ENCODE assay signal across 23 mouse cellular contexts in genomic region chr5:112991245-112991644, GRCm38 (mm10).
"Had no signal": no experiment of that assay in that cellular context is flagged by ENCODE, and none has a peak within 500 bp of the region (broad histone marks: within the 10 kb centered on the region; RNA-seq: fewer than 3 reads in every experiment).

No protein-coding gene starts in this region.

- H3K4me1 ChIP-seq: limb, embryonic 10.5 days; liver, embryonic 12.5 days; liver, embryonic 15.5 days; lung, embryonic 15.5 days; midbrain, embryonic 13.5 days; neural tube, embryonic 12.5 days; stomach, embryonic 15.5 days had no signal

- H3K27me3 ChIP-seq: limb, embryonic 13.5 days; liver, embryonic 12.5 days; liver, embryonic 15.5 days; lung, embryonic 15.5 days; midbrain, embryonic 13.5 days; neural tube, embryonic 12.5 days; stomach, embryonic 15.5 days had no signal

- H3K4me2 ChIP-seq: limb, embryonic 13.5 days; liver, embryonic 12.5 days; liver, embryonic 15.5 days; lung, embryonic 15.5 days; midbrain, embryonic 13.5 days; neural tube, embryonic 12.5 days; stomach, embryonic 15.5 days had no signal

- H3K36me3 ChIP-seq: limb, embryonic 10.5 days; neural tube, embryonic 12.5 days; stomach, embryonic 15.5 days had no signal

- H3K9me3 ChIP-seq: limb, embryonic 10.5 days; lung, embryonic 15.5 days; midbrain, embryonic 13.5 days; neural tube, embryonic 12.5 days; stomach, embryonic 15.5 days had no signal

- H3K9ac ChIP-seq: limb, embryonic 13.5 days; liver, embryonic 12.5 days; liver, embryonic 15.5 days; lung, embryonic 15.5 days; midbrain, embryonic 13.5 days; neural tube, embryonic 12.5 days; stomach, embryonic 15.5 days had no signal

- ATAC-seq: intestine, postnatal 0 days; liver, embryonic 12.5 days; midbrain, embryonic 13.5 days; midbrain, embryonic 16.5 days had no signal

- DNase-seq: kidney, adult 2 months; kidney, postnatal 25 days; layer of hippocampus, adult 9-11 months; liver; lung, adult 18-20 months; lung, postnatal 10 days; lung, postnatal 36 days; right cerebral cortex, adult 18-20 months; right cerebral cortex, postnatal 14 days; right cerebral cortex, postnatal 4 days; thymus, postnatal 25 days had no signal

- H3K27ac ChIP-seq: kidney, postnatal 0 days; layer of hippocampus, adult 2 months; limb, embryonic 10.5 days; limb, embryonic 13.5 days; liver, embryonic 12.5 days; liver, embryonic 15.5 days; lung, embryonic 15.5 days; midbrain, embryonic 13.5 days; neural tube, embryonic 12.5 days; stomach, embryonic 15.5 days had no signal

- H3K4me3 ChIP-seq: layer of hippocampus, adult 2 months; limb, embryonic 10.5 days; limb, embryonic 13.5 days; liver, embryonic 12.5 days; liver, embryonic 15.5 days; lung, embryonic 15.5 days; midbrain, embryonic 13.5 days; neural tube, embryonic 12.5 days; stomach, embryonic 15.5 days had no signal
